Mouse (Mus musculus) cerebellum, adult 2 months (tissue): ENCODE measurements around the gene Coq9.

Experiments
- CTCF ChIP-seq: fragments of 200-500 bp; IDR thresholded peaks from 2 replicates; pipeline ENCODE4 v1.5.1; 2011; ENCODE audit warnings: low read depth, mild to moderate bottlenecking, control low read depth, low read length, moderate library complexity, borderline replicate concordance; ENCODE audit not compliant: insufficient read depth
- POLR2A ChIP-seq: fragments of 200-500 bp; IDR thresholded peaks from 2 replicates; pipeline ENCODE4 v1.6.1; 2011; ENCODE audit warnings: low read length, control low read depth, borderline replicate concordance; ENCODE audit not compliant: insufficient read depth

- TF ChIP-seq POLR2A (no peak), CTCF (no peak)
Measured at GRCm38 (mm10) chr8:94794782-94795181, 43.3 kb upstream of the Coq9 start.
